Mouse (Mus musculus): ENCODE measurements around the gene Dync1i2. TPM values are rescaled to one million over a fixed set of nuclear protein-coding genes. Genes with fewer than 3 reads are reported as not detected.

The Dync1i2 gene
- polyA plus RNA-seq, 1 experiment from 2014 or later = 122 TPM

DNA sequence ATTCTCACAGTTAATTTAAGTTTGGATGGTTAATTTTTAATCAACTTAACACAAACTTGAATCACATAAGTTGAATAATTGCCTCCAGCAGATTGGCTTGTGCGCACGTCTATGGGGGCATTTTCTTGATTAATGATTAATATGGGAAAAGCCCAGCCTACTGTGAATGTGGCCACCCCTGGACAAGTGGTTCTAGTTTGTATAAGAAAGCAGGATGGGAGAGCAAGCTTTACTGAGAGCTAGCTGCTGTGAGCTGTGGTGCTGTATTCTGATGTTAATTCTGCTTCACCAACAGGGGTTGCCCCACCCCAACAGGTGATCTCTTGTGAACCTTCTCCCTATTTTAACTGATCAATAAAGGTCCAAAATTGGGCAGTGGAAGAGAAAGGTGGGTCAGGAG lies 22.6 kb upstream of the Dync1i2 start:
- 50% methylated on average over 2 of the region's 2 CpGs for WGBS

GRCm38 (mm10) chr2:71191391-71192194 lies 19.9 kb upstream of the Dync1i2 start:
- WGBS = 27% methylated on average over 16 of the region's 16 CpGs
- peak overlapping the region; percentile 41 for H3K4me3 ChIP-seq
- no peak overlapping the region for H3K27ac ChIP-seq (replicated peaks)
- peaks cover 17% of the 10 kb centered on the region for H3K4me1 ChIP-seq
- H3K36me3 ChIP-seq (replicated peaks) = no peaks in the 10 kb centered on the region
- DNase-seq (ENCODE audit: low spot score) = no peak
- no peaks in the 10 kb centered on the region for H3K9me3 ChIP-seq
- H3K27me3 ChIP-seq (replicated peaks; ENCODE audit: low read depth, poor library complexity, severe bottlenecking) = peaks cover 5% of the 10 kb centered on the region; the same call in 1 of the 2 replicates

More for the DNA sequence above, 22.6 kb upstream of the Dync1i2 start:
- Histone ChIP-seq H3K4me1 (peaks cover 17% of the 10 kb centered on the region), H3K4me3 (no peak overlapping the region), H3K27me3 (replicated peaks; ENCODE audit: low read depth, poor library complexity, severe bottlenecking) (peaks cover 5% of the 10 kb centered on the region; the same call in 1 of the 2 replicates), H3K9me3 (no peaks in the 10 kb centered on the region), H3K27ac (replicated peaks) (no peak overlapping the region), H3K36me3 (replicated peaks) (no peaks in the 10 kb centered on the region)
- DNase-seq (ENCODE audit: low spot score) = no peak

GRCm38 (mm10) chr2:71192195-71192807 lies 19.2 kb upstream of the Dync1i2 start:
- peaks cover 17% of the 10 kb centered on the region for H3K4me1 ChIP-seq
- peaks cover 5% of the 10 kb centered on the region; the same call in 1 of the 2 replicates for H3K27me3 ChIP-seq (replicated peaks; ENCODE audit: low read depth, poor library complexity, severe bottlenecking)
- WGBS = 41% methylated on average over 17 of the region's 17 CpGs
- peak overlapping the region; percentile 41 for H3K4me3 ChIP-seq
- DNase-seq (ENCODE audit: low spot score) = peak; percentile 26
- H3K9me3 ChIP-seq = no peaks in the 10 kb centered on the region
- no peak overlapping the region for H3K27ac ChIP-seq (replicated peaks)
- H3K36me3 ChIP-seq (replicated peaks) = no peaks in the 10 kb centered on the region

GRCm38 (mm10) chr2:71194137-71194960 lies 17.2 kb upstream of the Dync1i2 start:
- H3K27me3 ChIP-seq (replicated peaks; ENCODE audit: low read depth, poor library complexity, severe bottlenecking) = peaks cover 5% of the 10 kb centered on the region; the same call in 1 of the 2 replicates
- no peaks in the 10 kb centered on the region for H3K9me3 ChIP-seq
- no peak for DNase-seq (ENCODE audit: low spot score)
- H3K4me1 ChIP-seq = peaks cover 22% of the 10 kb centered on the region
- WGBS = 79% methylated on average over 10 of the region's 10 CpGs
- H3K4me3 ChIP-seq = no peak overlapping the region
- H3K36me3 ChIP-seq (replicated peaks) = no peaks in the 10 kb centered on the region
- H3K27ac ChIP-seq (replicated peaks) = no peak overlapping the region

DNA sequence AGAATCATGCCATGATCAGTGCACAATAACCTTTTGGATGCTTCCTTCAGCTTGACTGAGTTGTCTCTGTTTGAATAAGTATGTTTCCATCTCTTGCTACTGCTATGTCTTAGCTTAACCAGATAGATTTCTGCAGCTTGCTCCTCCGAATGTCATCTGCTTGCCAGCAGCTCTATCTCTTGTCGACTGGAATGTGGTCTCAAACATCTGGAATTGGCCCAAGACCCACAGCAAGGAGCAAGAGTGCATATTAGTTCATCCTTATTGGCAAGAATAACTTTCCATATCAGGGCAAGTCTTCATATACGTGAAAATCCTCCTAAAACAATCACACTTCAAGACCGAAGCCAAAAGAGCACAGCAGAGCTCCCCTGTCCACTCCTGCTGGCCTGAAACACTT lies 14.6 kb upstream of the Dync1i2 start:
- H3K4me1 ChIP-seq = peaks cover 12% of the 10 kb centered on the region
- H3K27me3 ChIP-seq (replicated peaks; ENCODE audit: low read depth, poor library complexity, severe bottlenecking) = peaks cover 5% of the 10 kb centered on the region; the same call in 1 of the 2 replicates
- H3K9me3 ChIP-seq = no peaks in the 10 kb centered on the region
- H3K36me3 ChIP-seq (replicated peaks) = no peaks in the 10 kb centered on the region
- no peak for DNase-seq (ENCODE audit: low spot score)
- no peak overlapping the region for H3K4me3 ChIP-seq
- no peak overlapping the region for H3K27ac ChIP-seq (replicated peaks)
- WGBS = 82% methylated on average over 4 of the region's 4 CpGs

DNA sequence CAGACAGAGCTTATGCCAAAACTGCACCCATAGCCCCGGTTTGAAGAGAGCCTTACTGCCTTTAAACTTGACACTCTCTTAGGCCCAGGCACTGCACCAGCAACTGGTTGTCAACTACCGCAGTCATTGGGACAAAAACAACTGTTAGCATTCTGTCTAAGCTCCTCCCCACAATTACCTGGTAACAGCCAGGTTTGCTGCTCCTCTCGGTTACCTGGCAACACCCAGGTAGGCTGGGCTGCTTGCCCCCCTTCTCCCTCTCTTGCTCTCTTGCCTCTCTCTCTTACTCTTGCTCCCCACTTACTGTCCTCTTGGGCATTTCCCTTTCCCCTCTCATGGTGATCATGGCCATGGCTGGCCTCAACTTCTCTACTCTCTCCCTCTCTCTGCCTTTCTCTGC lies 12.6 kb upstream of the Dync1i2 start:
- 60% methylated on average over 3 of the region's 3 CpGs for WGBS
- DNase-seq (ENCODE audit: low spot score) = no peak
- H3K4me3 ChIP-seq = no peak overlapping the region
- no peaks in the 10 kb centered on the region for H3K27me3 ChIP-seq (replicated peaks; ENCODE audit: low read depth, poor library complexity, severe bottlenecking)
- no peaks in the 10 kb centered on the region for H3K36me3 ChIP-seq (replicated peaks)
- 0 out of 2 replicates have a peak, but pooled peaks cover 5% of the 10 kb centered on the region for H3K4me1 ChIP-seq
- H3K9me3 ChIP-seq = no peaks in the 10 kb centered on the region
- no peak overlapping the region for H3K27ac ChIP-seq (replicated peaks)

GRCm38 (mm10) chr2:71200485-71200884 lies 11.0 kb upstream of the Dync1i2 start:
- no peak for DNase-seq (ENCODE audit: low spot score)
- Histone ChIP-seq H3K36me3 (replicated peaks) (no peaks in the 10 kb centered on the region), H3K27me3 (replicated peaks; ENCODE audit: low read depth, poor library complexity, severe bottlenecking) (no peaks in the 10 kb centered on the region), H3K4me1 (0 out of 2 replicates have a peak, but pooled peaks cover 5% of the 10 kb centered on the region), H3K4me3 (no peak overlapping the region), H3K27ac (replicated peaks) (no peak overlapping the region), H3K9me3 (no peaks in the 10 kb centered on the region)
- WGBS = 54% methylated on average over 4 of the region's 4 CpGs

DNA sequence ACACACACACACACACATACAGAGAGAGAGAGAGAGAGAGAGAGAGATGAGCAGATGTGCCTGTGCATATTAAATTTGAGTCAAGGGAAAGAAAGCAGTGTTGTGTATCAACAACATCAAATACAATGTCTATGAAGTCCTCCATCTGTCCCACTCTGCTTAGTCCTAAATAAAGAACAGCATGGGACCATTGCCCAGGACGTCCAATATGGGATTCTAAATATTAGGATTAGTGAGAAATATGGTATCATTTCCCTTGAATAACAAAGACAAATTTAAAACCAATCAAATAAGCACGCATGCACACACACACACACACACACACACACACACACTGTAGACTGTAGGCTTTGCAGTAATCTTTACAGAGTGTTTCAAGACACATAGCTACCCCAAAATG lies 9.6 kb upstream of the Dync1i2 start:
- Histone ChIP-seq H3K27me3 (replicated peaks; ENCODE audit: low read depth, poor library complexity, severe bottlenecking) (no peaks in the 10 kb centered on the region), H3K36me3 (replicated peaks) (no peaks in the 10 kb centered on the region), H3K9me3 (no peaks in the 10 kb centered on the region), H3K27ac (replicated peaks) (no peak overlapping the region), H3K4me1 (0 out of 2 replicates have a peak, but pooled peaks cover 5% of the 10 kb centered on the region), H3K4me3 (no peak overlapping the region)
- no peak for DNase-seq (ENCODE audit: low spot score)
- 81% methylated on average over 2 of the region's 2 CpGs for WGBS

- Histone ChIP-seq H3K4me3 (no peak overlapping the region), H3K36me3 (replicated peaks) (no peaks in the 10 kb centered on the region), H3K27ac (replicated peaks) (no peak overlapping the region), H3K4me1 (0 out of 2 replicates have a peak, but pooled peaks cover 2% of the 10 kb centered on the region), H3K9me3 (no peaks in the 10 kb centered on the region), H3K27me3 (replicated peaks; ENCODE audit: low read depth, poor library complexity, severe bottlenecking) (no peaks in the 10 kb centered on the region)
- no peak for DNase-seq (ENCODE audit: low spot score)
- WGBS = 82% methylated on average over 16 of the region's 16 CpGs
Observed at GRCm38 (mm10) chr2:71203819-71204432, 7.6 kb upstream of the Dync1i2 start.

DNA sequence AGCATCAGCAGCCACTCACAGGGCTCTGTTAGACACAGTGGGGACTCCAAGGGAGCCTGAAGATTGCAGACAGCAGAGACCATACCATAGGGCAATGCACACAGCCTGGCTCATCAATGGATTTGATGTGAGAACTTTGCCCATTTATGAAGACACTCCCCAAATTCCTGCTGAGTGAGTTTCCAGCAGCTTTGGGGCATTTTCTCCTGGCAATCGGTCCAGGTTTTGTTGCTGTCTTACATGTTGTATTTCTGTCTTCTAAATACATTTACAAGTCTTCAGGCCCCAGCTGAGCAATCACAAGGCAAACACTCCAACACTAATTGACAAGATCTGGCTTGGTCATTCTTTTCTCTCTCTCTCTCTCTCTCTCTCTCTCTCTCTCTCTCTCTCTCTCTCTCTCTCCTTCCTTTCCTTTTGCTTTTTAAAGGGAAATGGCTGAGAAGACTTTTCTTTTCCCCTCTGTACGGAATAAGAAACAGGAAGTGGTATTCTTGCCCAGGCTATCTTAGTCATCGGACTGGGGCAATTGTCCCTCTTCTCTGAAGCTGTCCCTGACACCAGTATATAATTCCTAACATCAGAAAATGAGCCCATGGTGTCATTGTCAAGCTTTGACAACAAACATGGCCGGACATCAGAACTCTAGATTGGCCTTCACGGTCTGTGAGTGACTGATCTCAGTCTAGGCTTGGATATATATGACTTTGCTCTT lies 2.3 kb upstream of the Dync1i2 start:
- no peak overlapping the region for H3K4me3 ChIP-seq
- H3K9me3 ChIP-seq = no peaks in the 10 kb centered on the region
- WGBS = 77% methylated on average over 5 of the region's 5 CpGs
- DNase-seq (ENCODE audit: low spot score) = no peak
- H3K27me3 ChIP-seq (replicated peaks; ENCODE audit: low read depth, poor library complexity, severe bottlenecking) = no peaks in the 10 kb centered on the region
- peaks cover 13% of the 10 kb centered on the region for H3K4me1 ChIP-seq
- peaks cover under 1% of the 10 kb centered on the region; the same call in 1 of the 2 replicates for H3K36me3 ChIP-seq (replicated peaks)
- H3K27ac ChIP-seq (replicated peaks) = no peak overlapping the region

GRCm38 (mm10) chr2:71211096-71211495 lies 410 bp upstream of the Dync1i2 start:
- 95% methylated on average over 2 of the region's 2 CpGs for WGBS
- Histone ChIP-seq H3K36me3 (replicated peaks) (peaks cover 19% of the 10 kb centered on the region), H3K9me3 (no peaks in the 10 kb centered on the region), H3K4me1 (peaks cover 23% of the 10 kb centered on the region), H3K27me3 (replicated peaks; ENCODE audit: low read depth, poor library complexity, severe bottlenecking) (no peaks in the 10 kb centered on the region), H3K4me3 (peak overlapping the region; percentile 91), H3K27ac (replicated peaks) (peak overlapping the region; percentile 94)
- no peak for DNase-seq (ENCODE audit: low spot score)
